Mouse (Mus musculus) testis, adult 2 months (tissue): Measurements from ENCODE around the gene C2. TPM values are rescaled to one million over a fixed set of nuclear protein-coding genes. Genes with fewer than 3 reads are reported as not detected.

Source experiments
- H3K27ac ChIP-seq: fragments of 200-500 bp; 2 replicates; pipeline ENCODE4 v1.5.1; 2012; ENCODE audit warnings: low read depth, low read length; ENCODE audit not compliant: control insufficient read depth, insufficient read depth
- H3K27me3 ChIP-seq: fragments of 200-500 bp; 2 replicates; pipeline ENCODE4 v1.6.1; 2012; ENCODE audit warnings: mild to moderate bottlenecking, low read length, moderate library complexity; ENCODE audit not compliant: control insufficient read depth, insufficient read depth
- H3K36me3 ChIP-seq: fragments of 200-500 bp; 2 replicates; pipeline ENCODE4 v1.6.1; 2012; ENCODE audit warnings: mild to moderate bottlenecking, low read length; ENCODE audit not compliant: control insufficient read depth, insufficient read depth
- H3K4me1 ChIP-seq: fragments of 200-500 bp; 2 replicates; pipeline ENCODE4 v1.6.1; 2012; ENCODE audit warnings: low read length; ENCODE audit not compliant: control insufficient read depth, insufficient read depth
- H3K4me3 ChIP-seq: fragments of 200-500 bp; 2 replicates; pipeline ENCODE4 v1.5.1; 2012; ENCODE audit warnings: low read depth, mild to moderate bottlenecking, low read length, moderate library complexity, mixed read lengths; ENCODE audit not compliant: control insufficient read depth
- CTCF ChIP-seq: fragments of 200-500 bp; IDR thresholded peaks from 2 replicates; pipeline ENCODE4 v1.5.1; 2012; ENCODE audit warnings: low read depth, mild to moderate bottlenecking, inconsistent platforms, low read length, moderate library complexity; ENCODE audit not compliant: control insufficient read depth, insufficient read depth, insufficient replicate concordance
- POLR2A ChIP-seq: fragments of 200-500 bp; IDR thresholded peaks from 2 replicates; pipeline ENCODE4 v1.6.1; 2012; ENCODE audit warnings: low read depth, mild to moderate bottlenecking, inconsistent platforms, low read length, moderate library complexity; ENCODE audit not compliant: control insufficient read depth
- polyA plus RNA-seq: library from polyadenylated mRNA; depleted of rRNA; stranded (reverse); fragments of >200 nt; gene quantifications from 2 replicates; pipeline ENCODE4 v1.2.3, GENCODE M21; 2012

Gene C2
- polyA plus RNA-seq, 1 experiment = 15.3 TPM

DNA sequence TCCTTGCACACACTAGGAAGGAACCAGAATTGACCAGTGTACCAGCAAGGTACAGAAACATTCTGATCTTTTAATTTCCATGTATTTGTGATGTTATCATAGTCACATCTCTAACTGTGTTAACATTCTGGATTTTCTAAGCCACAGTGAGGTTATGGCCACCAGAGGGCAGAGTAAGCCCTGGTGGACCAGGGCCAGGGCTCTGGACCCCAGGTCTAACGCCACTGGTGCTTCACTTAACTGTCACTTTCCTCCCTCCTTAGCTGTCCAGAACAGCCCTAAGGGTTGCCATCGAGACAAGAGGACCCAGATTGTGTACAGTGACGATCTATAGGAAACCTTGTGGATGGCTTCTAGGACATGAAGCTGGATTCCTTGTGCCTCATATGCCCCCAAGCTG lies 42.2 kb downstream of the C2 start:
- Histone ChIP-seq H3K4me3 (no peak overlapping the region), H3K36me3 (no peaks in the 10 kb centered on the region), H3K27me3 (no peaks in the 10 kb centered on the region), H3K27ac (no peak overlapping the region), H3K4me1 (peaks cover 2% of the 10 kb centered on the region)
- TF ChIP-seq CTCF (peak; percentile 51; the same call in 1 of the 2 replicates), POLR2A (no peak)

GRCm38 (mm10) chr17:34854761-34855160 lies 43.3 kb downstream of the C2 start:
- Histone ChIP-seq H3K4me3 (no peak overlapping the region), H3K36me3 (no peaks in the 10 kb centered on the region), H3K4me1 (peaks cover 3% of the 10 kb centered on the region), H3K27me3 (no peaks in the 10 kb centered on the region), H3K27ac (no peak overlapping the region)
- TF ChIP-seq POLR2A = no peak
- TF ChIP-seq CTCF = no peak

GRCm38 (mm10) chr17:34853511-34853910 lies 44.6 kb downstream of the C2 start:
- no peak overlapping the region for H3K4me3 ChIP-seq
- H3K4me1 ChIP-seq = peaks cover 3% of the 10 kb centered on the region
- H3K36me3 ChIP-seq = no peaks in the 10 kb centered on the region
- no peaks in the 10 kb centered on the region for H3K27me3 ChIP-seq
- H3K27ac ChIP-seq = no peak overlapping the region
- no peak for TF ChIP-seq CTCF
- TF ChIP-seq POLR2A = no peak

GRCm38 (mm10) chr17:34850517-34851125 lies 47.4 kb downstream of the C2 start:
- H3K27ac ChIP-seq = peak overlapping the region; percentile 20; the same call in 1 of the 2 replicates
- peaks cover 2% of the 10 kb centered on the region; the same call in 1 of the 2 replicates for H3K36me3 ChIP-seq
- peak overlapping the region; percentile 88 for H3K4me3 ChIP-seq
- no peaks in the 10 kb centered on the region for H3K27me3 ChIP-seq
- TF ChIP-seq POLR2A = no peak
- no peak for TF ChIP-seq CTCF
- peaks cover 3% of the 10 kb centered on the region for H3K4me1 ChIP-seq

DNA sequence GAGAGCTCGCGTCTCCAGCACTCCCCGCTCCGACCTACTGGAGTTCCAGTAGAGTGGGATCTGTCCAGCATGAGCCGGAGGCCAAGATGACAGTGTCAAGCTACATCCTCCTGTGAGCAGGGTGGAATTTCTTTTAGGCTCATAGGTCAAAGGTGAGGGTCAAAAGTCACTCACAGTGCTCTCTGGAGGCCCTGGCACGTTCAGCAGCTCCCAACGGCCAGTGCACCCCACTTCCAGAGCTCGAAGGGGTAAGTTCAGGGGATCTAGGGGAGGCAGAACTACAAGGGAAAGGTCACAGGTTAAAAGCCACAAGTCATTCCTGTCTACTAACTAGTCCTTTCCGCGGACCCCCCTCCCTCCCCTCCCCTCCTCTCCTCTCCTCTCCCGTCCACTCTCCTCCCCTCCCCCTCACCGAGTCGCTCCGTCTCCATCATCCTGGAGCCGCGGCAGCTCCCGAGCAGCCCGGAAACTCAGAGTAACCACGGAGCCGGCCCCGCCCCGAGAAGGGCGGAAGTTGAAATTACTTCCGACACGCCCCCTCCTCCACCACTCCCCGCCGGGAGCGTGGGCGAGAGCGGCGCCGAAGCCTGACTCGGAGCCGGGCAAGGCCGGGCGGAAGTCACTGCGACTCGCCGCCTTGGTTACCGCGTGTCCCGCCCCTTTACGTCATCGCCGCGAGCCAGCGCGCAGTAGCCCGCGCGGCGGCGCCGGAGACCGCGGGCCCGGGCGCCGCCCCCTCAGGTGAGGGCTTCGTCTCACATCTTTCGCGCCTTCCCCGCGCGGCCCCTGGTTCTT lies 48.1 kb downstream of the C2 start, which contains the start of the genes Skiv2l and Nelfe:
Skiv2l (minus strand) TSS at position 489 of the 795 bp plus-strand sequence.
Nelfe (plus strand) TSS at position 670 of the 795 bp plus-strand sequence.
- TF ChIP-seq CTCF = no peak
- TF ChIP-seq POLR2A = 0 out of 2 replicates have a peak, but pooled peaks have one; percentile 15
- Histone ChIP-seq H3K4me1 (peaks cover 3% of the 10 kb centered on the region), H3K27me3 (no peaks in the 10 kb centered on the region), H3K36me3 (peaks cover 2% of the 10 kb centered on the region; the same call in 1 of the 2 replicates), H3K4me3 (peak within 1 kb of the TSS; percentile 88), H3K27ac (peak within 1 kb of the TSS; percentile 85)

- no peak overlapping the region for H3K27ac ChIP-seq
- peaks cover 2% of the 10 kb centered on the region; the same call in 1 of the 2 replicates for H3K36me3 ChIP-seq
Measured at GRCm38 (mm10) chr17:34847615-34848014, 50.5 kb downstream of the C2 start.

GRCm38 (mm10) chr17:34847192-34847591 lies 50.9 kb downstream of the C2 start:
- TF ChIP-seq CTCF = no peak
- TF ChIP-seq POLR2A = no peak
- Histone ChIP-seq H3K4me1 (peaks cover 3% of the 10 kb centered on the region), H3K27ac (no peak overlapping the region), H3K36me3 (peaks cover 2% of the 10 kb centered on the region; the same call in 1 of the 2 replicates), H3K4me3 (no peak overlapping the region), H3K27me3 (no peaks in the 10 kb centered on the region)

More at GRCm38 (mm10) chr17:34847615-34848014, 50.5 kb downstream of the C2 start:
- Histone ChIP-seq H3K4me1 (peaks cover 3% of the 10 kb centered on the region), H3K4me3 (no peak overlapping the region), H3K27me3 (no peaks in the 10 kb centered on the region)
- TF ChIP-seq POLR2A (no peak), CTCF (no peak)
